Mouse (Mus musculus) liver, postnatal 0 days (tissue): ENCODE measurements at regions not wholly inside any gene's neighbourhood (a gene's known extent, or its start where the extent isn't known, plus 50 kb on each side); places are given as distances from the start of the nearest gene placed in this dataset.

Experiments used
- ATAC-seq: fragments of 200-750 bp; cut with Nextera tagmentation; 2 replicates; pipeline ENCODE4 v1.8.0; 2017; ENCODE audit warnings: mild to moderate bottlenecking, moderate library complexity
- DNase-seq: peaks from one replicate; pipeline ENCODE4 v3.0.0-alpha.2; 2016
- H3K27ac ChIP-seq: fragments of 300-500 bp; sonication (generic); 2 replicates; pipeline ENCODE4 v1.5.1; 2014; ENCODE audit warnings: antibody characterized with exemption, moderate library complexity, mild to moderate bottlenecking, low read depth
- H3K27me3 ChIP-seq: fragments of 300-500 bp; sonication (generic); 2 replicates; pipeline ENCODE4 v1.6.1; 2014; ENCODE audit warnings: low read length, control low read depth, mixed read lengths; ENCODE audit not compliant: insufficient read depth
- H3K36me3 ChIP-seq: fragments of 300-500 bp; sonication (generic); replicated peaks from 2 replicates; pipeline ENCODE4 v1.6.1; 2014; ENCODE audit warnings: mild to moderate bottlenecking, control low read depth, low read length, moderate library complexity, mixed read lengths; ENCODE audit not compliant: insufficient read depth
- H3K4me1 ChIP-seq: fragments of 300-500 bp; sonication (generic); 2 replicates; pipeline ENCODE4 v1.6.1; 2014; ENCODE audit warnings: antibody characterized with exemption, mild to moderate bottlenecking, control low read depth; ENCODE audit not compliant: insufficient read depth
- H3K4me2 ChIP-seq: fragments of 300-500 bp; sonication (generic); 2 replicates; pipeline ENCODE4 v1.6.1; 2014; ENCODE audit warnings: low read depth, mild to moderate bottlenecking, low read length, moderate library complexity, mixed read lengths
- H3K4me3 ChIP-seq: fragments of 300-500 bp; sonication (generic); 2 replicates; pipeline ENCODE4 v1.5.1; 2014; ENCODE audit warnings: low read depth, low read length
- H3K9ac ChIP-seq: fragments of 300-500 bp; sonication (generic); replicated peaks from 2 replicates; pipeline ENCODE4 v1.6.1; 2014; ENCODE audit warnings: mild to moderate bottlenecking, moderate library complexity
- H3K9me3 ChIP-seq: fragments of 300-500 bp; sonication (generic); 2 replicates; pipeline ENCODE4 v1.6.1; 2016; ENCODE audit warnings: mild to moderate bottlenecking, control low read depth, low read length, mixed read lengths
- CTCF ChIP-seq: sonication (generic); IDR thresholded peaks from 2 replicates; pipeline ENCODE4 v1.5.1; 2016; ENCODE audit warnings: antibody characterized with exemption, low read depth
- EP300 ChIP-seq: IDR thresholded peaks from 2 replicates; pipeline ENCODE4 v1.6.1; 2016; ENCODE audit warnings: antibody characterized with exemption, low read depth, mild to moderate bottlenecking
- WGBS: fragments of 180-500 bp; shearing (Covaris S2); extraction: QIAGEN DNeasy Blood & Tissue Kit; methylation state at CpG from one replicate; pipeline ENCODE4 v1.1.7; 2014; ENCODE audit not compliant: insufficient replicate concordance; 5-methylcytosine and 5-hydroxymethylcytosine counted together

- ATAC-seq = no peak
- no peak for DNase-seq
- H3K27me3 ChIP-seq = no peaks in the 10 kb centered on the region
- TF ChIP-seq EP300 = no peak
- TF ChIP-seq CTCF = no peak
- no peak overlapping the region for H3K9ac ChIP-seq
- no peaks in the 10 kb centered on the region for H3K36me3 ChIP-seq
- no peaks in the 10 kb centered on the region; the same call in 1 of the 2 replicates for H3K9me3 ChIP-seq
- 63% methylated on average over 7 of the region's 7 CpGs for WGBS
- H3K4me2 ChIP-seq = no peak overlapping the region
- no peak overlapping the region for H3K27ac ChIP-seq
- H3K4me3 ChIP-seq = no peak overlapping the region
- H3K4me1 ChIP-seq = no peaks in the 10 kb centered on the region
Measured at GRCm38 (mm10) chr10:126521836-126522815, 379.0 kb downstream of the Atp23 start.

GRCm38 (mm10) chr10:126520973-126521372, 380.2 kb downstream of the Atp23 start:
- WGBS = 77% methylated on average over 9 of the region's 9 CpGs
- H3K27ac ChIP-seq = no peak overlapping the region

GRCm38 (mm10) chr10:126513185-126513584, 388.0 kb downstream of the Atp23 start:
- DNase-seq = no peak
- H3K4me2 ChIP-seq = no peak overlapping the region
- no peak for ATAC-seq
- no peaks in the 10 kb centered on the region; the same call in 1 of the 2 replicates for H3K9me3 ChIP-seq
- no peak overlapping the region for H3K9ac ChIP-seq
- H3K4me1 ChIP-seq = no peaks in the 10 kb centered on the region
- whole genome bisulfite sequencing = 69% methylated on average over 7 of the region's 7 CpGs
- H3K27ac ChIP-seq = no peak overlapping the region
- H3K4me3 ChIP-seq = no peak overlapping the region
- H3K27me3 ChIP-seq = no peaks in the 10 kb centered on the region
- no peaks in the 10 kb centered on the region for H3K36me3 ChIP-seq
- no peak for TF ChIP-seq CTCF
- TF ChIP-seq EP300 = no peak

More at GRCm38 (mm10) chr10:126520973-126521372, 380.2 kb downstream of the Atp23 start:
- TF ChIP-seq EP300 = no peak
- no peak for TF ChIP-seq CTCF
- no peak overlapping the region for H3K4me3 ChIP-seq
- H3K4me2 ChIP-seq = no peak overlapping the region
- H3K36me3 ChIP-seq = no peaks in the 10 kb centered on the region
- H3K27me3 ChIP-seq = no peaks in the 10 kb centered on the region
- no peak overlapping the region for H3K9ac ChIP-seq
- H3K9me3 ChIP-seq = no peaks in the 10 kb centered on the region; the same call in 1 of the 2 replicates
- DNase-seq = no peak
- H3K4me1 ChIP-seq = no peaks in the 10 kb centered on the region
- ATAC-seq = no peak

GRCm38 (mm10) chr10:126511511-126511910, 389.6 kb downstream of the Atp23 start:
- Histone ChIP-seq H3K9ac (no peak overlapping the region), H3K9me3 (no peaks in the 10 kb centered on the region), H3K27me3 (no peaks in the 10 kb centered on the region), H3K27ac (no peak overlapping the region), H3K4me1 (no peaks in the 10 kb centered on the region), H3K4me3 (no peak overlapping the region), H3K36me3 (no peaks in the 10 kb centered on the region), H3K4me2 (no peak overlapping the region)
- DNase-seq = no peak
- WGBS = 88% methylated on average over 10 of the region's 10 CpGs
- TF ChIP-seq EP300 (no peak), CTCF (no peak)
- no peak for ATAC-seq

GRCm38 (mm10) chr10:126505988-126506387, 395.2 kb downstream of the Atp23 start:
- Histone ChIP-seq H3K27ac (no peak overlapping the region), H3K36me3 (no peaks in the 10 kb centered on the region), H3K4me3 (no peak overlapping the region), H3K27me3 (no peaks in the 10 kb centered on the region), H3K9ac (no peak overlapping the region), H3K4me1 (no peaks in the 10 kb centered on the region), H3K9me3 (no peaks in the 10 kb centered on the region), H3K4me2 (no peak overlapping the region)
- ATAC-seq (no peak), DNase-seq (no peak)
- WGBS = 47% methylated on average over 5 of the region's 5 CpGs
- TF ChIP-seq CTCF (no peak), EP300 (no peak)

- DNase-seq = no peak
- peak; percentile 77 for ATAC-seq
- H3K27ac ChIP-seq = peak overlapping the region; percentile 85
Measured at GRCm38 (mm10) chr10:126502013-126502688, 399.0 kb downstream of the Atp23 start.

More at GRCm38 (mm10) chr10:126502013-126502688, 399.0 kb downstream of the Atp23 start:
- Histone ChIP-seq H3K4me1 (peaks cover 4% of the 10 kb centered on the region; the same call in 1 of the 2 replicates), H3K4me3 (no peak overlapping the region), H3K4me2 (0 out of 2 replicates have a peak overlapping the region, but pooled peaks have one; percentile 31), H3K9me3 (no peaks in the 10 kb centered on the region), H3K27me3 (no peaks in the 10 kb centered on the region), H3K36me3 (no peaks in the 10 kb centered on the region), H3K9ac (no peak overlapping the region)
- no peak for TF ChIP-seq EP300
- WGBS = 35% methylated on average over 5 of the region's 5 CpGs
